Mouse (Mus musculus): ENCODE measurements around the gene Grid1.

- no peak for TF ChIP-seq CTCF (IDR thresholded peaks at IDR 0.05; ENCODE audit: extremely low read depth, insufficient read length, insufficient replicate concordance, low read depth, low read length)
- TF ChIP-seq POLR2A (IDR thresholded peaks at IDR 0.05; ENCODE audit: low read depth, low read length): no peak
Observed at GRCm38 (mm10) chr14:34839898-34840297, 20.0 kb downstream of the Grid1 start.
